19 mouse cellular contexts compared by ENCODE assay signal in genomic region chr9:45321465-45321864, GRCm38 (mm10). TPM values are rescaled to one million over a fixed set of nuclear protein-coding genes. Genes with fewer than 3 reads are reported as not detected.
DNase-seq lines count a peak whose midpoint lies in the region; ATAC-seq and TF ChIP-seq lines count a peak whose summit lies in the region.
"Had no signal": no experiment of that assay in that cellular context is flagged by ENCODE, and none has a peak within 500 bp of the region (broad histone marks: within the 10 kb centered on the region; RNA-seq: fewer than 3 reads in every experiment).

No protein-coding gene starts in this region.

- WGBS in hindbrain, embryonic 16.5 days: 66% methylated on average over 6 of the region's 6 CpGs
- WGBS in hindbrain, embryonic 13.5 days: 83% methylated on average over 6 of the region's 6 CpGs
- WGBS in midbrain, postnatal 0 days: 77% methylated on average over 6 of the region's 6 CpGs
- WGBS in midbrain, embryonic 10.5 days: 87% methylated on average over 6 of the region's 6 CpGs

- TF ChIP-seq POLR2A in brain, embryonic 14.5 days (IDR thresholded peaks at IDR 0.05; ENCODE audit: borderline replicate concordance, extremely low read depth, insufficient read depth, insufficient read length, poor library complexity, severe bottlenecking): no peak

- H3K4me1 ChIP-seq in hindbrain, embryonic 16.5 days (ENCODE audit: control insufficient read depth, insufficient read depth, low read depth, low read length): no peaks in the 10 kb centered on the region
- H3K4me1 ChIP-seq in hindbrain, embryonic 13.5 days (replicated peaks): no peaks in the 10 kb centered on the region
- H3K4me1 ChIP-seq in midbrain, postnatal 0 days (ENCODE audit: insufficient read depth, low read length): no peaks in the 10 kb centered on the region
- no peaks in the 10 kb centered on the region for H3K4me1 ChIP-seq in midbrain, embryonic 10.5 days
- H3K4me1 ChIP-seq: embryonic facial prominence, embryonic 12.5 days; forebrain, embryonic 12.5 days had no signal

- no peaks in the 10 kb centered on the region for H3K36me3 ChIP-seq in hindbrain, embryonic 16.5 days (ENCODE audit: control insufficient read depth, insufficient read depth, low read length)
- H3K36me3 ChIP-seq in hindbrain, embryonic 13.5 days: no peaks in the 10 kb centered on the region
- no peaks in the 10 kb centered on the region for H3K36me3 ChIP-seq in midbrain, postnatal 0 days (ENCODE audit: insufficient read depth, low read length)
- H3K36me3 ChIP-seq in midbrain, embryonic 10.5 days: no peaks in the 10 kb centered on the region
- H3K36me3 ChIP-seq: embryonic facial prominence, embryonic 12.5 days; forebrain, embryonic 12.5 days; heart, embryonic 12.5 days had no signal

- no peak overlapping the region for H3K9ac ChIP-seq in hindbrain, embryonic 16.5 days (ENCODE audit: low read depth, low read length)
- no peak overlapping the region for H3K9ac ChIP-seq in hindbrain, embryonic 13.5 days
- H3K9ac ChIP-seq in midbrain, postnatal 0 days (replicated peaks; ENCODE audit: low read length, poor library complexity, severe bottlenecking): no peak overlapping the region
- H3K9ac ChIP-seq: embryonic facial prominence, embryonic 12.5 days; forebrain, embryonic 12.5 days; heart, embryonic 12.5 days had no signal

- peak; percentile 82 for DNase-seq in midbrain, postnatal 0 days (ENCODE audit: low spot score)
- no peak for DNase-seq in midbrain, embryonic 10.5 days (ENCODE audit: low spot score)
- DNase-seq in brain, embryonic 14.5 days (ENCODE audit: low read depth): peak; percentile 24
- DNase-seq in urinary bladder, postnatal 25 days (ENCODE audit: low spot score): no peak
- DNase-seq: adrenal gland, adult 8-10 months; adrenal gland, postnatal 36 days; cerebellum, adult 11-12 months; cerebellum, adult 9-11 months; gastrocnemius, postnatal 25 days; heart, postnatal 36 days had no signal

- H3K4me2 ChIP-seq in hindbrain, embryonic 16.5 days (ENCODE audit: low read length): no peak overlapping the region
- H3K4me2 ChIP-seq in hindbrain, embryonic 13.5 days: no peak overlapping the region
- H3K4me2 ChIP-seq in midbrain, postnatal 0 days (ENCODE audit: low read depth, low read length, poor library complexity, severe bottlenecking): no peak overlapping the region
- H3K4me2 ChIP-seq: embryonic facial prominence, embryonic 12.5 days; forebrain, embryonic 12.5 days; heart, embryonic 12.5 days had no signal

- peak; percentile 58 for ATAC-seq in hindbrain, embryonic 16.5 days
- no peak for ATAC-seq in hindbrain, embryonic 13.5 days (ENCODE audit: low FRiP score)
- ATAC-seq in midbrain, postnatal 0 days (ENCODE audit: low FRiP score): no peak
- ATAC-seq: forebrain, embryonic 16.5 days; intestine, embryonic 16.5 days had no signal

- TF ChIP-seq CTCF in midbrain, postnatal 0 days (IDR thresholded peaks at IDR 0.05): no peak
- no peak for TF ChIP-seq CTCF in brain, embryonic 14.5 days (IDR thresholded peaks at IDR 0.05; ENCODE audit: borderline replicate concordance, extremely low read depth, insufficient read depth, insufficient read length)

- no peak overlapping the region for H3K4me3 ChIP-seq in hindbrain, embryonic 16.5 days (ENCODE audit: low read length)
- H3K4me3 ChIP-seq in hindbrain, embryonic 13.5 days: no peak overlapping the region
- H3K4me3 ChIP-seq in midbrain, postnatal 0 days (ENCODE audit: low read depth, low read length): no peak overlapping the region
- no peak overlapping the region for H3K4me3 ChIP-seq in midbrain, embryonic 10.5 days
- H3K4me3 ChIP-seq: embryonic facial prominence, embryonic 12.5 days; forebrain, embryonic 12.5 days; heart, embryonic 12.5 days had no signal

- H3K27ac ChIP-seq in hindbrain, embryonic 16.5 days (ENCODE audit: low read depth, low read length): no peak overlapping the region
- H3K27ac ChIP-seq in hindbrain, embryonic 13.5 days: no peak overlapping the region
- no peak overlapping the region for H3K27ac ChIP-seq in midbrain, postnatal 0 days (ENCODE audit: low read depth, low read length)
- no peak overlapping the region for H3K27ac ChIP-seq in midbrain, embryonic 10.5 days (replicated peaks)
- H3K27ac ChIP-seq: embryonic facial prominence, embryonic 12.5 days; forebrain, embryonic 12.5 days had no signal

- H3K9me3 ChIP-seq in hindbrain, embryonic 16.5 days (ENCODE audit: control insufficient read depth, low read length): no peaks in the 10 kb centered on the region
- H3K9me3 ChIP-seq in hindbrain, embryonic 13.5 days: no peaks in the 10 kb centered on the region
- H3K9me3 ChIP-seq in midbrain, postnatal 0 days (ENCODE audit: low read length): no peaks in the 10 kb centered on the region
- no peaks in the 10 kb centered on the region for H3K9me3 ChIP-seq in midbrain, embryonic 10.5 days (replicated peaks)
- H3K9me3 ChIP-seq: embryonic facial prominence, embryonic 12.5 days; forebrain, embryonic 12.5 days; heart, embryonic 12.5 days had no signal

- no peaks in the 10 kb centered on the region for H3K27me3 ChIP-seq in hindbrain, embryonic 16.5 days (replicated peaks; ENCODE audit: control insufficient read depth, insufficient read depth, low read length)
- peaks cover 16% of the 10 kb centered on the region; the same call in 1 of the 2 replicates for H3K27me3 ChIP-seq in hindbrain, embryonic 13.5 days
- H3K27me3 ChIP-seq in midbrain, postnatal 0 days (ENCODE audit: insufficient read depth, low read length): no peaks in the 10 kb centered on the region
- peaks cover 8% of the 10 kb centered on the region for H3K27me3 ChIP-seq in midbrain, embryonic 10.5 days (ENCODE audit: low read depth, poor library complexity, severe bottlenecking)
- H3K27me3 ChIP-seq: forebrain, embryonic 12.5 days had no signal

RNA-seq across cellular contexts. Expression of gene Tmprss13, which starts 2.6 kb away (rescaled TPM):
- 0.06 TPM in 1 of 2 replicates, not detected in the other for polyA plus RNA-seq in hindbrain, embryonic 16.5 days (2015; fragmentation: Nextera tagmentation; extraction: Ambion mirVana)
- polyA plus RNA-seq in hindbrain, embryonic 13.5 days (2015; fragmentation: Nextera tagmentation; extraction: Ambion mirVana): not detected in 2 replicates
- 0.05 TPM in 1 of 2 replicates, not detected in the other for total RNA-seq in midbrain, postnatal 0 days (2014; rRNA removed)
- not detected in 2 replicates for polyA plus RNA-seq in midbrain, postnatal 0 days (2015; fragmentation: Nextera tagmentation; extraction: Ambion mirVana)
- 0.05 TPM in 1 of 2 replicates, not detected in the other for polyA plus RNA-seq in midbrain, embryonic 10.5 days (2016; fragmentation: Nextera tagmentation; extraction: Ambion mirVana)
- 0.08 and 0.10 TPM in 2 replicates for polyA plus RNA-seq in brain, embryonic 14.5 days (2012; rRNA removed)
- total RNA-seq: granulocyte monocyte progenitor cell, adult 5-6 weeks had no signal
- polyA plus RNA-seq: cortical plate, adult 2 months; forebrain, embryonic 16.5 days; heart, embryonic 12.5 days had no signal

RNA-seq across cellular contexts. Expression of gene Fxyd6, which starts 48.5 kb away (rescaled TPM):
- polyA plus RNA-seq in hindbrain, embryonic 16.5 days (2015; fragmentation: Nextera tagmentation; extraction: Ambion mirVana): 679 and 766 TPM in 2 replicates
- 354 and 379 TPM in 2 replicates for polyA plus RNA-seq in hindbrain, embryonic 13.5 days (2015; fragmentation: Nextera tagmentation; extraction: Ambion mirVana)
- total RNA-seq in midbrain, postnatal 0 days (2014; rRNA removed): 482 and 524 TPM in 2 replicates
- 944 and 984 TPM in 2 replicates for polyA plus RNA-seq in midbrain, postnatal 0 days (2015; fragmentation: Nextera tagmentation; extraction: Ambion mirVana)
- polyA plus RNA-seq in midbrain, embryonic 10.5 days (2016; fragmentation: Nextera tagmentation; extraction: Ambion mirVana): 164 and 189 TPM in 2 replicates
- 374 and 382 TPM in 2 replicates for polyA plus RNA-seq in brain, embryonic 14.5 days (2012; rRNA removed)
- total RNA-seq: granulocyte monocyte progenitor cell, adult 5-6 weeks had no signal

RNA-seq across cellular contexts. Expression of gene Il10ra, which starts 52.5 kb away (rescaled TPM):
- polyA plus RNA-seq in hindbrain, embryonic 16.5 days (2015; fragmentation: Nextera tagmentation; extraction: Ambion mirVana): 0.70 and 0.94 TPM in 2 replicates
- polyA plus RNA-seq in hindbrain, embryonic 13.5 days (2015; fragmentation: Nextera tagmentation; extraction: Ambion mirVana): 0.84 and 0.95 TPM in 2 replicates
- total RNA-seq in midbrain, postnatal 0 days (2014; rRNA removed): 0.90 and 1.4 TPM in 2 replicates
- polyA plus RNA-seq in midbrain, postnatal 0 days (2015; fragmentation: Nextera tagmentation; extraction: Ambion mirVana): 0.81 and 0.87 TPM in 2 replicates
- polyA plus RNA-seq in midbrain, embryonic 10.5 days (2016; fragmentation: Nextera tagmentation; extraction: Ambion mirVana): 0.62 and 0.89 TPM in 2 replicates
- polyA plus RNA-seq in brain, embryonic 14.5 days (2012; rRNA removed): 0.54 and 0.78 TPM in 2 replicates

Comparison
In these comparisons a context has a peak if more than half of its experiments do, and no peak if none do; other contexts are left out.
1. DNase-seq: peak in midbrain, postnatal 0 days (single experiment) and brain, embryonic 14.5 days (single experiment); none in midbrain, embryonic 10.5 days (single experiment) and urinary bladder, postnatal 25 days (single experiment).